Mouse (Mus musculus) right cerebral cortex, postnatal 14 days (tissue): Measurements from ENCODE around the gene Ccp110.
A peak's percentile ranks its signal among the peaks of the same experiment; 100 is the strongest.

Source experiments
- DNase-seq: peaks from one replicate; pipeline ENCODE4 v3.0.0; 2022

The Ccp110 gene

DNA sequence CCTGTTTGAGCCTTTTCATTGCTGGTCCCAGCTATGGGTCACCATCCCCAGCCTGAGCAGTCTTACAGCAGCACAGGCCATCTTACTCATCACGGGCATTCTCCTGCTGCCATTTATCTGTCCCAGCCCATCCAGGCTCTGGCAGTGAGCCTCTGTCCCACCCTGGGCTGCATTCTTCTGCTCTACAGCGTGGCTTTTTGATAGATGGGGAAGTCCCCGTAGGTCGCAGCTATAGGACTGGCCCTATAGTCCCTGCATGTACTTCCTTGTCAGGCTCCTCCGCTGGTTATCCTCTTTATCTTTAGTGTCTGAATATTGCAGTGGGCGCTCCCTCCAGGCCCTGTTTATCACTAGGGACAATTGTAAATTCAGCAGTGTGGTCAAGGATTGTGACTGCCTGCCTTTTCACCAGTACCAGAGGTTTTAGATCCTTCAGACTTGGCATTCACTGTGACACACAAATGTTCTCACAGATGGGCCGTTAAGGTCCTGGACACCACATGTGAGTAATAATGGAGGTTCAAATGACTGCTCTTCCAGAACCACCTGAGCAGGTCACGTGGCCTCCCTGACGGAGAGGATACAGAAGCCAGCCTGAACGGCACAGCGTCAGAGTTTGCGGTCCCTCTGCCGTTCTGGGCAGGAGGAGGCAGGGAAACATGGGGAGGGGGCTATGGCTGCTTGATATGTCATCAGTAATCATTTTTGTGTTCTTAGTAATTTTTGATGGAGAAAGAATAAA lies 16.7 kb downstream of the Ccp110 start:
- DNase-seq: no peak

DNA sequence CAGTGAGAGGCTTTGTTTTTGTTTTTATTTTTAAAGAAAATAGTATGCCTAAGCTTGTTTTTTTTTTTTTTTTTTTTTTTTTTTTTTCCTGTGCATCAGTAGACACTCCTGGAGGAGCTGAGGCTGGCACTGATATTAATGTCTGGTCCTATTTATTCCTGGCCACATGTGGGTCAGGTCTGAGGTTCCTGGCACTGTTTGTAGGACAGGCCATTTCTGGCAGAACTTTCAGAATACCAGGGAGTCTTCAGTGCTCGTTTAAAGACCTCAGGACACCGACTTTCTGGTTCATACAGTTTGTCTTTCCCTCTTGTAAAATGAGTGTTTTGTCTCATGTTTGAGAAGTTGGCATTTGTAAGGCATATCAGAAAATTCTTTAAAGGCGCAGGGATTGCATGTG lies 19.4 kb downstream of the Ccp110 start:
- DNase-seq: no peak

DNA sequence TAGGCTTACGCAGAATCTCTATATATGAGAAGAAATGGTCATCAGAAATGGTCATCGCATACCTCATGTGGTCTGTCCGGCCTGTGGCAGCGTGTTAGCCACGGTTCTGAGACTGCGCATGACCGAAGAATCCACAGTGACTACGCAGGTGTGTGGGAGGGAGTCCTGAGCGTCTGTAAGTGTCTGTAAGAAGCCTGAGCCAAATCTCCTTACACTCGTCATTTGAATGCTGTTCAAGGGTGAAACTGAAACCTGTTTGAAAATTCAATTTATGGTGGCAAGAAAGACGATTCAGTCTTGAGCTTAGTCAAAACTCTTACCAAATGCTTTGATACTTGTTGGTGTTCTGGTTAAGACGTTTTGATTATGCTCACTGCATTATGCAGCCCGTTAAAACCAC lies 20.9 kb downstream of the Ccp110 start:
- no peak for DNase-seq

DNA sequence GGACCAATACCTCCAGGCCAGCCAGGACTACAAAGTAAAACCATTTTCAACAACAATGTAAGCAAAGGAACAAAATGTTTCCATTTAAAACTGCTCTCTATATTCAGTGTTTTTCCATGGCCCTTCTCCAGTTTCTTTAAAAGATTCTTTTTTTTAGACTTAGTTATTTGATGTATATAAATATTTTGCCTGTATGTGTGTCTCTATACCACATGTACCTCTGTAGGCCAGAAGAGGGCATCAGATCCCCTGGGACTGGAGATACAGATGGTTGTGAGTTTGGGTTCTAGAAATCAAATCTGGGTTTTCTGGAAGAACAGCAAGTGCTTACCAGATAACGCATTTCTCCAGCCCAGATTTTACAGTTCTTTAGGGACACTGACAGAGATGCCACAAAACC lies 26.4 kb downstream of the Ccp110 start:
- no peak for DNase-seq

DNA sequence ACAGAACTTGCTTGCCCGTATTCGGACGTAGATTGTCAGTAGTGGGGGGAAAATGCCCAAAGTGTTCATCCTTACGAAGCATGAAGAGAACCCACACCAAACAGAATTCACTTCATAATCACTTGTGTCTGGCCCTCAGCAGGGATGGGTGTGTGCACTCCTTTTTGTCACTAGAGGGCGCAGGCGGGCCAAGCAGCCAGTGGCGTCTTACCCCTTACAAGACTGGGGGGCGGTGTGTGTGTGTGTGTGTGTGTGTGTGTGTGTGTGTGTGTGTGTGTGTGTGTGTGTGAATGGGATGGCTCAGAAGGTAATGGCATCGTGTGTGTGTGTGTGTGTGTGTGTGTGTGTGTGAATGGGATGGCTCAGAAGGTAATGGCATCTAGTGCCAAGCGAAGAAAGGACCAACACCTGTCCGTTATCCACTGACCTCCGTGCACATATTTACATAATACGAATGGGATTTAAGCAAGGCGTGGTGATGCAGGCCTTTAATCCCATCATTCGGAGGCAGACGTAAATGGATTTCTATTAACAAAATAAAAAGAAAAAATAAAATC lies 27.7 kb downstream of the Ccp110 start, which contains the start of gene Vps35l:
TSS of gene Vps35l (plus strand) at position 252 of the 557 bp plus-strand sequence.
- peak; percentile 82 for DNase-seq

DNA sequence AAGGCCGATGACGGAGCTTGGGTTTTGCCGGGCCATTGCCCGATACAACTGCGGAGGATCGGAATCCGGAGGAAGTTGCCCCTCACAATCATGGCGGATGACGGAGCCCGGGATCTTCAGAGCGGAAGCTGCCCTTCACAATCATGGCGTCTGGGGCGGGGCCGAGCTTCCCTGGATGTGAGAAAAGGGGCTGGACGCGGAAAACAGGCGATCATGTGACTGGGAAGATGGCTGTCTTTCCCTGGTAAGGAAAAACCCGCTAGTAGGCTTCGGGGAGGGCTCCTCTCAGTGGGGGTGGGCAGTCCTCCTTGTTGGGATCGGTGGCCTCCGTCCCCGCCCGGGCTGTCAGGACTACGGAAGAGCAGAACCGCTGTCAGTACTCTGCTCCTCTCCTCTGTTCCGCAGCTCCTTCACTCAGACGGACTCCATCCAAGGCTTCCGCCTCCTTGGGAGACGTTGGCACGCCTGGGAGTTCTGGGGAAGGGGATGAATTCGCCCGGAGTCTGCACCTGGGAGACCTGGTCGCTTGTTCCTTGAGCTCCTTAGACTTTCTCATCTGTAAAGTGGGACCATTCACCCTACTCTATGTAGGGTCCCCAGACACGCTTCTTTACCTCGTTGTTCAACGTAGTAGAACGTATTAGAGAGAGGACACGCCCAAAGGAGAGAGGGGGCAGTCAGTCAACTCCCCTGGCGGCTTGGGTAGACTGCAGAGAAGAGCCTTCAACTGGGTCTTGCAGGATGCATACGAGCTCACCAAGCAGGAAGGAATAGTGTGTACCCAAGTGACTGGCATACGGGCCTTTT lies 28.4 kb downstream of the Ccp110 start:
- peak; percentile 98 for DNase-seq

DNA sequence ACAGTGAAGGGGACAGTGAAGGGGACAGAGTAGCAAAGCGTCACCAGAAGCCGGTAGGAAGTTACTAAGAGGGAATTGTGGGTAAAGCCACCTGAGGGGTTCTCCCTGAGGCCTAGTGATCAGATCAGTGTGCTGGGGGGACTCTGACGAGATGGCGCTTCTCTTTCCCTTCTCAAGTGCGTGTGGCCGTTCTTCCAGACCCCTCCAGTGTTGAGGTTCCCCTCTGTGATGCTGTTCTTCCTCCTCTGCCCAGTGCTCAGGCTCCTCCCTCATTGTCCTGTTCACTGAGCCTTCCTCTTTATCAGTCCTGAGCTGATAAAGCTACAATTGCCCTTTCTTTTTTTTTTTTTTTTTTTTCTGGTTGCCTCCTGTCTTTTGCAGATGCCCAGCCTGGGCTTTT lies 29.9 kb downstream of the Ccp110 start:
- DNase-seq: no peak

DNA sequence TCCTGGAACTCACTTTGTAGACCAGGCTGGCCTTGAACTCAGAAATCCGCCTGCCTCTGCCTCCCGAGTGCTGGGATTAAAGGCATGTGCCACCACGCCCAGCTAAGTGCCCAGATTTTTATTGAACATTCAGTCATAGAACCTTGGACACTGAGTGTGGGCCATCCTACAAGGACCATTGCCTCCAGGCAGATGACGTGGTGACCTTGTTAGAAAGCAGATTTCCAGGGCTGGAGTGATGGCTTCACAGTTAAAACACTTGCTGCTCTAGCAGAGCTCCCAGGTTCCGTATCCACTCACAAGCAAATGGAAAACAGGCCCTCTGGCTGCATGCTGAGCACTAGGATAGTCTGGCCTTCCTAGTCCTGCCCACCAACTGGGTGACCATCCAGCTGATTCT lies 32.4 kb downstream of the Ccp110 start:
- DNase-seq: no peak

DNA sequence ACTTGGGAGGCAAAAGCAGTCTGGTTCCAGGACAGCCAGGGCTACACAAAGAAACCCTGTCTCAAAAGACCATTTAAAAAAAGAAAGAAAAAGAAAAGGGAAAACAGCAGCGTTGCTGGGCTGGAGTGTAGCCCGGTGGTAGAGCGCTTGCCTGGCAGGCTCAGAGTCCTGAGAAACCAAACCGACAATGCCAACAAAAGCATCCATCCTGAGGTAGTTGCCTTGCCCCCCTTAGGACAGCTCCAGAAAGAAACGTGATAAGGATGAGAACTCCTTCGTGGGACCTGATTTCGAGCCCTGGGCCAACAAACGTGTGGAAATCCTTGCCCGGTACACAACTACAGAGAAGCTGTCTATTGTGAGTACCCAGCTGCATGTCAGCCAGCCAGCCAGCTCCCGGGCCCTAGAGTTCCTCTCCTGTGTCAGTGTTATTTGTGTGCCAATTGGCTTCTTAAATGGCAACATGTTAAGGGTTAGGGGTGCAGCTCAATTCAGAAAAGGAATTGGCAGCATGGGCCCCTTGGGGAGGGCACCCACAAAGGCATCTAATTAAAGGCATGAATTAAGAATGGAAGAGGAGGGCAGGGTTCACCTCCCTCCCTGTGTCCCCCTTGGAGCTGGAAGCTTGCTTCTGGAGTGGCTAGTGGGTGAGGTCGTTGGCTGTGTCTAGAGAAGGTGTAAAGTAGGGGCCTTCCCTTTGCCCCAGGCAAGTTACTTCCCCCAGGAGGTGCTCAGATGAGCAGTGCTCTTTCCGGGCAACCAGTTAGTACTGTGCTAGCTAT lies 35.7 kb downstream of the Ccp110 start:
- no peak for DNase-seq

DNA sequence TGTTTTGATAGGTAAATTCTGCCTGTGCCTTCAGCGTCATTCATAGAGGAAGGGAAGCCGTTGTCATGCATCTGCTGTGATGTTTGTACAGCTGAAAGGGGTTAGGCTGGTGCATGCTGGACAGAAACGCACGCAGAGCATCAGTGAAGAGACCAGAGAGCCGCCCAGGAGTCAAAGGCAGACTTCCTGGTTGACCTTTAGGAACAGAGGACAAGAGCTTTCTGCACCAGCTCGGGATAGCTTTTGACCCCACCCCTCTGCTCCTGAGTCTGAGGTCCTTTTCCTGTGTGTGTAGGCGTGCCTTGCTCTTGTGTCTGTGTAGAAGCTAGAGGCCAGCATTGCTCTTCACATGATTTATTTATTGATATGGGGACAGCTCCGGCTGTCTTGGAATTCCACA lies 37.4 kb downstream of the Ccp110 start:
- no peak for DNase-seq

DNA sequence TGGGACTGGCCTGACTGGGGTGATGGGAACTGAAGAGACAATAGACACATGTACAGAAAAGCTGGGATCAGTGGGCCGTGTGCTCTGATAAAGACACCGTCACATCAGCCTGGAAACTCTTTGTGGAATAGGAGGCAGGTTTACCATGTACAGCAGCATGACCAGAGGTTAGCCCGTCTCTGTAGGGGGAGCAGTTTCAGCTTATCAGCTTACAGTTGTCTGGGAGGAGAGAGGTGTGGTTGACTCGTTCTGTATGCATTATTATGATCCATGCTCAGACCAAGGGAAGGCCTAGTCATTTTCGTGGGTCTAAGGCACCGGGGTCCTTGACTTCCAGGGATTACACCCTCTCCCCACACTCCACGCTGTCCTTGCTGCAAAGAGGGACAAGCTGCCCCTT lies 39.3 kb downstream of the Ccp110 start:
- DNase-seq: no peak

DNA sequence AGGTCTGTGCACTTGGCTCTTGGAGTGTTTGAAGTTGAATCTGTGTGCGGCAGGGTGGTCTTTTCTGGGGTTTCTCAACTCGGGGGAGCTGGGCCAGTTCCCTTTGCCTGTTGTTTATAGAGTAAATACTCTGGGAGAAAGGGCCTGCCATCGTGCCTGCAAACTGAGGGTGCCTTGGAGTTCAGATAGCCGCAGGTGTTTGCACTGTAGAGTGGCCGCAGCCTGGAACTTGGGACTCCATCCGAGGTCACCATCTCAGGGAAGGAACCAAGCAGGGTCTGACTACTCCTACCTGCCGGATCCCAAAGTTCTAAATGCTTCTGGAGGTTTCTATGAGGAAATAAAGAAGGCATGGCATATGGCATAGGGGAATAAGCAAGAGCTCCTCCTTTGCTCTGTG lies 43.4 kb downstream of the Ccp110 start:
- DNase-seq: no peak

DNA sequence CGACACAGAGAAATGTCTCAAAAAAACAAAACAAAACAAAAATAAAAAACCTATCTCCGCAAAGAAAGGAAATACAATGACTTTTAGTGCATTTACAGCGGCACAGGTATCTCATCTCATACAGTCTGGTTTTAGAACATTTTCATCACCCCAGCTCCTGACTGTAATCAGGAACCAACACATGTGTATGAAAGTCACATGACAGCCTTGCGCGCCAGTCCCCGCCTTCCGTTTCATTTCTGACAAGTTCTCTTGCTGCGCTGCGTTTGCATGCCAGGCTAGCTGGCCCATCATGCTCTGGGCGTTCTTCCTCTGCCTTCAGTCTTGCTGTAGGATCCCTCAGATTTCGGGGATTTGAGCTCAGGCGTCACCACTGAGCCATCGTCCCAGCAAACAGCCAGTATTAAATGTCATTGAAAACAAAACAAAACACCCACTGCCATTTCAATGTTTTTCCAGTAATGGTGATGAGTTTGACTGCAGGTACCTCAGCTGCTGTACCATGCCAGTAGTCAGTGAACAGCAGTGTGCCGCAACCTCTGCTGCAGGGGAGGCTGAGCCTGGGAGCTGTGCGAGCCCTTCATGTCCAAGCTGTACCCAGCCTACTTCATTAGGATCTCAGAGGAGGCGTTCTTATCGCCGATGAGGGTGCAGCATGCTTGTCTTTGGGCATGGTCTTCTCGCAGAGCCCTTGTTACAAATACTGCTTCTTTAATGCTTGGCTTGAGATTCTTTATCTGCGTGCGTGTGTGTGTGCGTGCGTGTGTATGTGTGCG lies 44.3 kb downstream of the Ccp110 start:
- DNase-seq: no peak

DNA sequence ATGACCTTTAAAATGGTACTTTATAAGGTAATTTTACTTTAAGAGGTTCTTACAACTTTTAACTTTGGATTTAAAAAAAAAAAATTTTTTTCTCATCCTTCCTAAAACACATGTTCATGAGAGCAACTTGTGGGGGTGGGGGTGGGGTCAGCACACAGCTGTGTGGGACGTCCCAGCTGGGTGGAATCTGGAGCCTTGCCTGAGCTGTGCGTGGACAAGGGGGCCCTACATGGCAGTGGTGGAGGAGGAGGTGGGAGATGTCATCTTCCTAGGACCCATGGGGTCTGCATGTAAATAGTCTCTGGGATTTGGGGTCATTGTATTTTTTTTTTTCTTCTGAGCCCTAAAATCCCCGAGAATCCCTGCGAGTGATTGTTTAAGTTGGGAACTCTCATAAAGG lies 46.0 kb downstream of the Ccp110 start:
- no peak for DNase-seq

DNA sequence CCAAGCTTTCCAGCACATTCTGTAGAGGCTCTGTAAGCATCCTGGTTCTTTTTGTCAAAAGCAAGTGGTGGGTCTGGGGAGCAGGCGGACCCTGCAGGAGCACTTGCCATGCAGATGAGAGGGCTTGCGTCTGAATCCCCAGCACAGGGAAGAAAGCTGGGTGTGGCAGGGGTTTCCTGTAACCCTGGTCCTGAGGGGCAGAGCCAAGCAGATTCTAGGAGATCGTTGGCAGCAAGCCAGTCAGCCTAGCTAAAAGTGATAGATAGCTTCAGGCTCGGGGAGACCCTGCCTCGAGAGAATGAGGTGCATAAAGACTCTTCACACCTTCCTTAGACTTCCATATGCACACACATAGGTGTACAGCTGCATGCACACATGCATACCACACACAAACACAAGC lies 47.0 kb downstream of the Ccp110 start:
- DNase-seq: no peak

DNA sequence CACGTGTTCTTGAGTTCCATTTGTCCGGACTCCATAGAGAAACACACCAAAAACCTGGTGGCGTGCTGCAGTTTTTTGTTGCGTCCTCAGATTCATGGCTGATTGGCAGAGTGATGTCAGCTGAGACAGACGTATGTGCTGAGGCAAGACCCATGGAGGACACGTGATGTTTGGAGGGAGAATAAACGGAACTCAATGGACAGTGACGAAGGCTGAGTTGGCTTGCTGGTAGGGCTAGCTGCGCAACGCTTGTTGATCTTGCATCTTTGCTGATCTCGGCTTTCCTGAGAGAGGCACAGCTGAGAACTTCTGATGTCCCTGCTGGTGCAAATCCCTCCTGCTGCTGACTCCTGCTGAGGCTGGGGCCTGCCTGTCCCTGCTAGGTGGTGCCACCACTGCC lies 51.6 kb downstream of the Ccp110 start:
- no peak for DNase-seq

DNA sequence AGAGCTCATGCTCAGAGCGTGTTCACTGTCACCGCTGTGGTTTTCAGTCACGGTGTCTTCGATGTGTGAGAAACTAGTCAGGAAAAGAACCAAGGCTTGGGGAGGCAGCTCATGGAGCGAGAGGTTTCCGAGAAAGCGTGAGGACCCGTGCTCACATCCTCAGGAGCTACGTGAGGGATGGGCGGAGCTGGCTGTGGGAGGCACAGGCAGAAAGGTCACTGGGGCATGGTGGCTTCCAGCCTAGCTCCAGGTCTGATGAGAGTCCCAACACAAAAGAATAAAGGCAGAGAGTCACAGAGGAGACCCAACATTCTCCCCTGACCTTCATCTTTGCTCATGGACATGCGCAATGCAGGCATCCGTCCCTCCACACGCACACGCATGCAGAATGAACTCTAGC lies 52.4 kb downstream of the Ccp110 start:
- no peak for DNase-seq

DNA sequence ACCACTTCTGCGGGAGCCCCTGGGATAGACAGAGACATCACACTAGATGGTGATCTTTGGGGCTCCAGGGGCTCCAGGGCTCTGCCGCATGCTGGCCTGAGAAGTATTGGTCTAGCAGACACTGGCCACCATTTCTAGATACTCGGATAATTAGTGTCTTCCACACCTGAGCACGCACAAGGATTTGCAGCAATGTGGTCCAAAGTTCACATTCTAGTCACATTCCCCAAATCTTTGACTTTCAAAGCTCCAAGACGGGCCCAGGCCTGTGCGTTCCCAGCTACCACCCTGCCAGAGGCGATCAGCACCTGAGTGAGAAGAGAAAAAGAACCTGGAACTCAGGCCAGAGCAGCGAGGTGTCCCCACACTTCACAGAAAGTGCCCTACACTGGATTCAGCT lies 53.3 kb downstream of the Ccp110 start:
- DNase-seq: no peak

DNA sequence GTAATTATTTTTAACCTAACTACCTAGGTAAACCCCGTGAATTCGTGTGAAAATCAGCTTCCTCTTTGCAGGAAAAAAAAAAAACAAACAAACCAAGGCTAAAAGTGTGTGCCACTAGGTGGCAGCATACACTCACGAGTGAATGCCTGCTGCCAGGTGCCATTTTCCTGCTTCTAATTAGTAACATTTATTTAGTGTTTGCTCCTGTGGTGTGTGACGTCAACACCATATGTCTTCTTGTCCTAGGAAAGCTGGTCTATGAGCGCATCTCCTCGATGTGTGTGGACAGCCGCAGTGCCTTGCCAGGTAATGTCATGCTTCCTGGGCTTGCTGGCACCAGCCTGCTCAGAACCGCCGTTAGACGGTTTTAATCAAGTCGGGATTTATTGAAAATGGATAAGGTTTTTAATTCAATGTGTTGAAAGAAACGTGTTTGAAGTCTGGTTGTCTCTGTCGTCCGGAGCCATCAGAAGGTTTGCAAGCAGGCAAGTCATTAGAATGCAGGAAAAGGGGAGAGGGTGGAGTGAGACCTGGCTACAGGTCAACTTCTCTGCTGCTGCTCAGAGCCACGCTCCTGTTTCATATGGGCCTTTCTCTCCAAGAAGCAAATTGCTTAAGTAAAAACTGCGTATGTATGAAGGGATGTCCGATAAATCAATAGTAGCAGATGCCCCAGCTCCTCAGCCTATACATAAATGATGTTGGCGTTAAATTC lies 53.9 kb downstream of the Ccp110 start:
- peak; percentile 76 for DNase-seq

DNA sequence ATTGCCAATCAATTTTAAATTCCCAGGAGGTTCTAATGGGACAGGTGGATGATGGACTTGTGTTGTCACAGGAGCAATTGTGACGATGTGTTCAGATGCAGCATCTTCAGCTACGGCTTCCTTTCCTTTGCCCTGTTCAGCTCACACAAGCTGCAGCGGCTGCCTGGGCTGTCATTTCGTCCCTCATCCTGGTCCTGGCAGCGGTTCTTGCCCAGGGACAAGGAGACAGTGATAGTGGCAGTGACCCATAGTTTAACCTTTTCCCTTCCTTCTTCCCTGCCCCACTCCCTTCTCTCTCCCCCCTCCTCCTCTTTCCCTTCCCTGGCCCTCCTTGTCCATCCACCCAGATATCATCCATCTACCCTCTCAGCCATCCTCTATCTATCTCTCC lies 54.5 kb downstream of the Ccp110 start:
- DNase-seq: no peak

DNA sequence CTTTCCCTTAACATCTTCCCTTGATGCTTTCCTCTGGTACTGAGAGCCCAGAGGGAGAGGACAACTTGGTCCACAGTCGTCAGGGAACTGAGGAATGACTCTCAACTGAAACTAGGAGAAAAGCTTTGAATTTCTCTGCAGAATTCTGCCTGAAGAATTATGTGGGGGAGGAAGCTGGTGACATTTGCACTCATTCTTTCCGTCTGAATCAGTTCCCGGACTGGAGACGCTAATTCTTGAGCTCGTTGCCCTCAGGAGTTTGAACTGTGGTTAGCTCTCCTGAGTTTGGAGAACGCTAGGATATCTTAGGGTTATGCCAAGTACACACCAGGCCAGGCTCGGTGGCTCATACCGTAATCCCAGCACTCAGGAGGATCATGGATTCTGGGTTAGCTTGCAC lies 56.9 kb downstream of the Ccp110 start:
- no peak for DNase-seq

DNA sequence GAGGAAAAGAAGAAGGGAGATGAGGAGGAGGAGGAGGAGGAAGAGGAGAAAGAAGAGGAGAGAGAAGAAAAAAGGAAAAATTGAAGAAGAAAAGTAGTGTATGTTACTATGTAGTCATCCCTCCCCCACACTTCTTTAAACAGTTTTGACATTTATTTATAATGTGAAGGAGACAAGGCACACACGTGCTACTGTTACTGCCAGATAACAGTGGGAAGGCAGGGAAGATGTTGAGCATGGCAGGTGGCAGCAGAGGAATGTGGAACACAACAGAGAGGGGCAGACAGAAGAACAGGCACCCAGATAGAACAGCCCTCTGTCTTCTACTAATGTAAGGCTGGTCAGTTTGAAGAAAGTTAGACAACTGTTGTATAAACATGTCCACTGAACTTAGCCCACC lies 57.3 kb downstream of the Ccp110 start:
- no peak for DNase-seq
